Mouse (Mus musculus) brain, embryonic 14.5 days (tissue): ENCODE measurements at regions not wholly inside any gene's neighbourhood (a gene's known extent, or its start where the extent isn't known, plus 50 kb on each side); places are given as distances from the start of the nearest gene placed in this dataset.

Experiments
- CTCF ChIP-seq: fragments of 200-500 bp; IDR thresholded peaks from 2 replicates; pipeline ENCODE4 v1.5.1; 2012; ENCODE audit warnings: inconsistent platforms, mild to moderate bottlenecking, moderate library complexity, borderline replicate concordance; ENCODE audit not compliant: insufficient read depth, insufficient read length; ENCODE audit errors: extremely low read depth
- POLR2A ChIP-seq: fragments of 200-500 bp; IDR thresholded peaks from 2 replicates; pipeline ENCODE4 v1.6.1; 2012; ENCODE audit warnings: mild to moderate bottlenecking, inconsistent platforms, borderline replicate concordance; ENCODE audit not compliant: poor library complexity, insufficient read depth, insufficient read length, severe bottlenecking; ENCODE audit errors: extremely low read depth

GRCm38 (mm10) chr13:83154626-83155124 lies 349.2 kb upstream of the Mef2c start:
- TF ChIP-seq CTCF = no peak
- TF ChIP-seq POLR2A = no peak
